Mouse (Mus musculus) myocyte (in vitro differentiated cells): ENCODE results near the gene Grwd1.

Source experiments
- MAX ChIP-seq: IDR thresholded peaks from one replicate; pipeline ENCODE4 v1.6.1; 2011; ENCODE audit warnings: low read depth, mild to moderate bottlenecking, control low read depth
- MYOD1 ChIP-seq, 3 experiments: IDR thresholded peaks; one replicate each; pipeline ENCODE4 v1.6.1; 2011; ENCODE audit warnings: control low read depth in 2 of 3, low read depth in 2 of 3, mild to moderate bottlenecking in 2 of 3, moderate library complexity in 1 of 3; ENCODE audit not compliant: insufficient read length in 2 of 3, control insufficient read depth in 1 of 3
- POLR2A ChIP-seq: IDR thresholded peaks from one replicate; pipeline ENCODE4 v1.6.1; 2011; ENCODE audit warnings: low read depth, mild to moderate bottlenecking, control low read depth, moderate library complexity; ENCODE audit not compliant: insufficient read length
- REST ChIP-seq: IDR thresholded peaks from one replicate; pipeline ENCODE4 v1.6.1; 2011; ENCODE audit warnings: mild to moderate bottlenecking, control low read depth, moderate library complexity; ENCODE audit not compliant: insufficient read depth, insufficient read length
- SRF ChIP-seq: IDR thresholded peaks from one replicate; pipeline ENCODE4 v1.6.1; 2011; ENCODE audit warnings: low read depth; ENCODE audit not compliant: control insufficient read depth, insufficient read length

DNA sequence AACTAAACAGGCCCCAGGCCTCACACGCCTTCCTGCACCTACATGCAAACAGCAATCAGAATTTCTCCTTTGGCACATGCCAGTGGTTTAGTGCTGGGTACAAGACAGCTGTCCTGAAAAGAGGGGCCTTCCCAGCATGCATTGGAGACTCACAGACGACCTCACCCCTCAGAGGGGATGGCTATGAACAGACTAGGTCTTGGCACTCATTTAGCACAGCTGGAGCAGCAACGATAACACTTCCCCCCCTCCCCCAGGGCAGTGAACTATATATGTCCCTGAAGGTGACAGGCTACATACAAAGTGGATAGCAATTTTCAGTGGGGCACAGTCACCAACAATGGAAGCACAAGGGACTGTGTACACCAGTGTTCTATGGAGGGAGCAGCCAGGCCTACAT, 33.7 kb upstream of the Grwd1 start:
- no peak for TF ChIP-seq POLR2A
- TF ChIP-seq SRF = no peak
- no peak for TF ChIP-seq REST
- no peak for TF ChIP-seq MAX
- no peak for TF ChIP-seq MYOD1 (IDR thresholded peaks at IDR 0.05; ENCODE audit: control insufficient read depth in 1 of 3, insufficient read length in 2 of 3, low read depth in 2 of 3)
